Mouse (Mus musculus) urinary bladder, postnatal 10 days (tissue): ENCODE data around the gene Cyp2c67.
"Not testable (repeated sequence)": the region's sequence is repeated elsewhere in the genome, so short reads cannot be mapped to it uniquely, and the experiment has no call there.

Experiments
- DNase-seq: peaks from one replicate; pipeline ENCODE4 v3.0.0; 2022; ENCODE audit warnings: low spot score

The Cyp2c67 gene

GRCm38 (mm10) chr19:39648938-39649337 is at the start of gene Cyp2c67:
TSS of gene Cyp2c67 (minus strand) at chr19:39649051.
- DNase-seq = no peak

DNA sequence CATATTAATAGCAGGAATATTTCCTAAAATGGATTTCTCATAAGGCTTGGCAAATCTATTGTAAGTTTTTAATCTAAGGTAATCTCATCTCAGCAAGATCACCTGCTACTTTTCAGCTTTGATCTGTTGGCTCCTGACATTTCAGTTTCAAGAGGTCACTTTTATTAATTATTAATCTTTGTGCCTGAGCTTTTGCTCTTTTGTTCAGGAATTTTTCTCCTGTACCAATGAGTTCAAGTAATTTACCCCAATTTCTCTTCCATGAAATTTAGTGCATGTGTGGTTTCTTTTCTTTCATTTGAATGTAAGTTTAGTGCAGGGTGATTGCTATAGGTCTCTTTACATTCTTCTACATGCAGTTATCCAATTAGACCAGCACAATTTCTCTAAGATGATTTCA is 16.8 kb upstream of the Cyp2c67 start:
- DNase-seq = not testable (repeated sequence)

DNA sequence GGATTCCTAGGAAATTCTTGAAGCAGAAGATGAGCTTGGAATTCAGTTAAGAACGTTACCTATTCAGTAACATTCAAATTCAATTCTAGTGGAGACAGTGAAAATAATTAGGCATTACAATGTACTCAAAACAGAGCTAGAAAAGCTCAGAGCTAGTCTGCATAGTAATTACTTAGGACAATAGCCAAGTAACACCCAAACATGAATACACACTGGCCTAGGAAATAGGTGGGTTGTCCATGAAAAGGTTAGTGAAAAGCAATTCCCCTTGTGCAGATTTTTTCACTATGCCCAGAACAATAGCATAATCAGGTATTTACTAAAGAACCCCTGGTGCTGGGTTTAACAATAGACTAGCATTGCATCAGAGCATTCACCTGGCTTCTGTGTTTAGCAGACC is 3.5 kb upstream of the Cyp2c67 start:
- no peak for DNase-seq

DNA sequence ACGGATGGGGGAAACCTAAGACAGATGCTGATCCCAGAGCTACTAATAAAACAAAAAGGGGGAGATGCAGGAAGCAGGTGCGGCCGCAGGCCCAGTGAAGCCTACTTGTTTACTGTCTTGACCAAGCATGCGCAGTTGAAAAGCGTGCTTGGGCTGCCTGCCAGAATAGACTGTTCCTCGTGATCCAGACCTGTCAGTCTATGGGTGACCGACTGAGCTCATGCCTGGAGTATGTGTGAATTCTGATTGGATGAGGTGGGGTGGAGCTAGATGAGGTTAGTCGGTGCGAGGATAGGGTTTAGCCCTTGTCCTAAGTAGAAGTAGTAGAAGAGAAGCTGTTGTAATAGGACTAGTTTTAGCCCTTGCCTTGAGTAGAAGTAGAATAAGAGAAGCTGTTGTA is 1.3 kb downstream of the Cyp2c67 start:
- no peak for DNase-seq

DNA sequence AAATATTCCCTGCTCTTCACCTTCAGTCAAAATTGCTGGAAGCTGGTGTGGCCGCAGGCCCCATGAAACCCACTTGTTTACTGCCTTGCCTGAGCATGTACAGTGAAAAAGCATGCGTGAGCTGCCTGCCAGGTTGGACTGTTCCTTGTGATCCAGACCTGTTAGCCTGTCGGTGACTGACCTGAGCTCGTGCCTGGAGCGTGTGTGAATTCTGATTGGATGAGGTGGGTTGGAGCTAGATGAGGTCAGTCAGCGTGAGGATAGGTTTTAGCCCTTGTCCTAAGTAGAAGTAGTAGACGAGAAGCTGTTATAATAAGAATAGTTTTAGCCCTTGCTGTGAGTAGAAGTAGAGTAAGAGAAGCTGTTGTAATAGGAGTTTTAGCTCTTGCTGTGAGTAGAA is 4.3 kb downstream of the Cyp2c67 start:
- not testable (repeated sequence) for DNase-seq
